Comparison of ENCODE assay signal across 17 mouse cellular contexts in the genomic region with DNA sequence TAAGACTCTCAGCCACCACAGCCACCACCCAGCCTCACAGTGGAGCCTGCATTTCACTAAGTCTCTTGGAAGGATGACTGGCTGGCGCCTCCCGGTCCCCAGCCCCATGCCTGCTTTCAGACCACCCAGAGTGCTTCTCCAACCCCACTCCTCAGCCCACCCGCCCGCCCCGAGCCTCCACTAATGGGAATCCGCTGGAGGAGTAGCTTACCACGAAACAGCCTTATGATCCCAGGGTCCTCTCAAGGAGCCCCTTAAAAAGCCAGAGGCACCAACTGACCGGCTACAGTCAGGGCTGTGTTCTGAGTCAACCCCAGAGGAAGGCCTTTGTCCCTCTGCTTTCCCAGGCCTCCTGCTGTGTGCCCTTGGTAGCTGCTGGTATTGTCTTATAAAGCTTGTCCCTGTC. TPM values are rescaled to one million over a fixed set of nuclear protein-coding genes. Genes with fewer than 3 reads are reported as not detected.
DNase-seq lines count a peak whose midpoint lies in the region; ATAC-seq lines count a peak whose summit lies in the region.
"Had no signal": no experiment of that assay in that cellular context is flagged by ENCODE, and none has a peak within 500 bp of the region (broad histone marks: within the 10 kb centered on the region; RNA-seq: fewer than 3 reads in every experiment).

No protein-coding gene starts in this region.

- peaks cover 41% of the 10 kb centered on the region for H3K4me1 ChIP-seq in hindbrain, embryonic 10.5 days (replicated peaks)
- no peaks in the 10 kb centered on the region; the same call in 1 of the 2 replicates for H3K4me1 ChIP-seq in hindbrain, embryonic 16.5 days (ENCODE audit: control insufficient read depth, insufficient read depth, low read depth, low read length)
- peaks cover 17% of the 10 kb centered on the region for H3K4me1 ChIP-seq in midbrain, embryonic 13.5 days (replicated peaks)
- 0 out of 2 replicates have a peak, but pooled peaks cover 3% of the 10 kb centered on the region for H3K4me1 ChIP-seq in midbrain, embryonic 14.5 days (ENCODE audit: control insufficient read depth, insufficient read depth, low read length)
- peaks cover 12% of the 10 kb centered on the region for H3K4me1 ChIP-seq in limb, embryonic 11.5 days (ENCODE audit: control insufficient read depth, insufficient read depth, low read length)
- peaks cover 9% of the 10 kb centered on the region; the same call in 1 of the 2 replicates for H3K4me1 ChIP-seq in stomach, embryonic 16.5 days (ENCODE audit: control insufficient read depth, insufficient read depth, low read length)
- H3K4me1 ChIP-seq in forebrain, embryonic 11.5 days (replicated peaks; ENCODE audit: control insufficient read depth, insufficient read depth, low read length) = peaks cover 2% of the 10 kb centered on the region; the same call in 1 of the 2 replicates

- peak overlapping the region; percentile 88 for H3K27ac ChIP-seq in hindbrain, embryonic 10.5 days
- H3K27ac ChIP-seq in hindbrain, embryonic 16.5 days (ENCODE audit: low read depth, low read length) = no peak overlapping the region
- no peak overlapping the region for H3K27ac ChIP-seq in midbrain, embryonic 13.5 days
- H3K27ac ChIP-seq in midbrain, embryonic 14.5 days (replicated peaks; ENCODE audit: low read depth, low read length) = no peak overlapping the region
- H3K27ac ChIP-seq in limb, embryonic 11.5 days (replicated peaks; ENCODE audit: low read depth, low read length) = 0 out of 2 replicates have a peak overlapping the region, but pooled peaks have one; percentile 30
- H3K27ac ChIP-seq in stomach, embryonic 16.5 days (ENCODE audit: low read length) = peak overlapping the region; percentile 17; the same call in 1 of the 2 replicates
- no peak overlapping the region for H3K27ac ChIP-seq in forebrain, embryonic 11.5 days (ENCODE audit: low read depth, low read length)
- H3K27ac ChIP-seq: heart, embryonic 15.5 days; hindbrain, embryonic 15.5 days had no signal

- peak; percentile 51 for DNase-seq in hindbrain, embryonic 10.5 days (ENCODE audit: low spot score)
- no peak for DNase-seq in midbrain, embryonic 14.5 days
- DNase-seq in limb, embryonic 11.5 days (ENCODE audit: low spot score) = no peak
- DNase-seq in cerebellum, adult 9-11 months = no peak
- no peak for DNase-seq in forebrain, embryonic 11.5 days (ENCODE audit: low spot score)
- DNase-seq: cerebellum, adult 9-10 months; kidney, postnatal 14 days; liver, postnatal 0 days; spleen, adult 18-20 months; thymus, adult 18-20 months had no signal

- no peak for ATAC-seq in hindbrain, embryonic 16.5 days
- 0 out of 2 replicates have a peak, but pooled peaks have one; percentile 73 for ATAC-seq in midbrain, embryonic 13.5 days
- ATAC-seq in midbrain, embryonic 14.5 days (ENCODE audit: low FRiP score, low TSS enrichment) = no peak
- ATAC-seq in limb, embryonic 11.5 days (ENCODE audit: insufficient number of reproducible peaks, low FRiP score, low TSS enrichment, low read depth) = no peak
- peak; percentile 19; the same call in 1 of the 2 replicates for ATAC-seq in stomach, embryonic 16.5 days (ENCODE audit: insufficient read depth, low FRiP score)
- no peak for ATAC-seq in forebrain, embryonic 11.5 days (replicated peaks; ENCODE audit: low FRiP score)
- ATAC-seq: liver, postnatal 0 days had no signal

- WGBS in hindbrain, embryonic 10.5 days = 12% methylated on average over 8 of the region's 8 CpGs
- 13% methylated on average over 8 of the region's 8 CpGs for WGBS in hindbrain, embryonic 16.5 days
- 19% methylated on average over 8 of the region's 8 CpGs for WGBS in midbrain, embryonic 13.5 days
- WGBS in midbrain, embryonic 14.5 days = 8% methylated on average over 8 of the region's 8 CpGs
- 11% methylated on average over 8 of the region's 8 CpGs for WGBS in limb, embryonic 11.5 days
- WGBS in stomach, embryonic 16.5 days = 22% methylated on average over 8 of the region's 8 CpGs
- 15% methylated on average over 8 of the region's 8 CpGs for WGBS in forebrain, embryonic 11.5 days

- H3K9me3 ChIP-seq in hindbrain, embryonic 10.5 days = no peaks in the 10 kb centered on the region
- H3K9me3 ChIP-seq in hindbrain, embryonic 16.5 days (ENCODE audit: control insufficient read depth, low read length) = no peaks in the 10 kb centered on the region
- no peaks in the 10 kb centered on the region for H3K9me3 ChIP-seq in midbrain, embryonic 13.5 days
- H3K9me3 ChIP-seq in midbrain, embryonic 14.5 days (ENCODE audit: control insufficient read depth, low read length) = no peaks in the 10 kb centered on the region
- no peaks in the 10 kb centered on the region for H3K9me3 ChIP-seq in limb, embryonic 11.5 days (ENCODE audit: control insufficient read depth, low read length)
- H3K9me3 ChIP-seq in stomach, embryonic 16.5 days (replicated peaks; ENCODE audit: control insufficient read depth, low read length) = no peaks in the 10 kb centered on the region
- H3K9me3 ChIP-seq in forebrain, embryonic 11.5 days (ENCODE audit: control insufficient read depth, low read length) = no peaks in the 10 kb centered on the region
- H3K9me3 ChIP-seq: heart, embryonic 15.5 days; hindbrain, embryonic 15.5 days had no signal

- no peak overlapping the region for H3K4me2 ChIP-seq in hindbrain, embryonic 16.5 days (ENCODE audit: low read length)
- no peak overlapping the region for H3K4me2 ChIP-seq in midbrain, embryonic 13.5 days (replicated peaks)
- H3K4me2 ChIP-seq in midbrain, embryonic 14.5 days (ENCODE audit: low read length) = no peak overlapping the region
- no peak overlapping the region for H3K4me2 ChIP-seq in limb, embryonic 11.5 days (ENCODE audit: low read depth, severe bottlenecking)
- no peak overlapping the region for H3K4me2 ChIP-seq in stomach, embryonic 16.5 days (ENCODE audit: low read depth, low read length)
- H3K4me2 ChIP-seq in forebrain, embryonic 11.5 days (ENCODE audit: low read depth, low read length, severe bottlenecking) = no peak overlapping the region
- H3K4me2 ChIP-seq: heart, embryonic 15.5 days; hindbrain, embryonic 15.5 days had no signal

- no peak overlapping the region for H3K9ac ChIP-seq in hindbrain, embryonic 16.5 days (ENCODE audit: low read depth, low read length)
- H3K9ac ChIP-seq in midbrain, embryonic 13.5 days (replicated peaks) = peak overlapping the region; percentile 20; the same call in 1 of the 2 replicates
- no peak overlapping the region for H3K9ac ChIP-seq in midbrain, embryonic 14.5 days (replicated peaks; ENCODE audit: low read length)
- no peak overlapping the region for H3K9ac ChIP-seq in limb, embryonic 11.5 days (ENCODE audit: low read length)
- H3K9ac ChIP-seq in stomach, embryonic 16.5 days (ENCODE audit: low read length) = no peak overlapping the region
- H3K9ac ChIP-seq in forebrain, embryonic 11.5 days (ENCODE audit: low read length) = no peak overlapping the region
- H3K9ac ChIP-seq: heart, embryonic 15.5 days; hindbrain, embryonic 15.5 days; liver, postnatal 0 days had no signal

- peak overlapping the region; percentile 30 for H3K4me3 ChIP-seq in hindbrain, embryonic 10.5 days
- no peak overlapping the region for H3K4me3 ChIP-seq in hindbrain, embryonic 16.5 days (ENCODE audit: low read length)
- H3K4me3 ChIP-seq in midbrain, embryonic 13.5 days (replicated peaks) = no peak overlapping the region
- no peak overlapping the region for H3K4me3 ChIP-seq in midbrain, embryonic 14.5 days (replicated peaks; ENCODE audit: low read depth, low read length)
- no peak overlapping the region for H3K4me3 ChIP-seq in limb, embryonic 11.5 days (ENCODE audit: low read depth, low read length)
- no peak overlapping the region for H3K4me3 ChIP-seq in stomach, embryonic 16.5 days (replicated peaks; ENCODE audit: low read length)
- H3K4me3 ChIP-seq in forebrain, embryonic 11.5 days (ENCODE audit: low read depth, low read length) = no peak overlapping the region
- H3K4me3 ChIP-seq: erythroblast, embryonic 14.5 days; heart, embryonic 15.5 days; hindbrain, embryonic 15.5 days had no signal

- H3K36me3 ChIP-seq in hindbrain, embryonic 10.5 days = peaks cover 9% of the 10 kb centered on the region; the same call in 1 of the 2 replicates
- H3K36me3 ChIP-seq in hindbrain, embryonic 16.5 days (ENCODE audit: control insufficient read depth, insufficient read depth, low read length) = no peaks in the 10 kb centered on the region
- H3K36me3 ChIP-seq in midbrain, embryonic 13.5 days = 0 out of 2 replicates have a peak, but pooled peaks cover 6% of the 10 kb centered on the region
- no peaks in the 10 kb centered on the region for H3K36me3 ChIP-seq in midbrain, embryonic 14.5 days (ENCODE audit: control insufficient read depth, insufficient read depth, low read length)
- no peaks in the 10 kb centered on the region for H3K36me3 ChIP-seq in limb, embryonic 11.5 days (ENCODE audit: control insufficient read depth, insufficient read depth, low read length)
- H3K36me3 ChIP-seq in stomach, embryonic 16.5 days (ENCODE audit: control insufficient read depth, insufficient read depth, low read length) = no peaks in the 10 kb centered on the region
- no peaks in the 10 kb centered on the region for H3K36me3 ChIP-seq in forebrain, embryonic 11.5 days (ENCODE audit: control insufficient read depth, insufficient read depth, low read length)
- H3K36me3 ChIP-seq: heart, embryonic 15.5 days; hindbrain, embryonic 15.5 days had no signal

- no peaks in the 10 kb centered on the region; the same call in 1 of the 2 replicates for H3K27me3 ChIP-seq in hindbrain, embryonic 10.5 days (ENCODE audit: insufficient read depth, poor library complexity, severe bottlenecking)
- H3K27me3 ChIP-seq in hindbrain, embryonic 16.5 days (replicated peaks; ENCODE audit: control insufficient read depth, insufficient read depth, low read length) = no peaks in the 10 kb centered on the region
- peaks cover 6% of the 10 kb centered on the region; the same call in 1 of the 2 replicates for H3K27me3 ChIP-seq in midbrain, embryonic 13.5 days
- H3K27me3 ChIP-seq in midbrain, embryonic 14.5 days (ENCODE audit: control insufficient read depth, insufficient read depth, low read length) = 0 out of 2 replicates have a peak, but pooled peaks cover 4% of the 10 kb centered on the region
- H3K27me3 ChIP-seq in limb, embryonic 11.5 days (ENCODE audit: control insufficient read depth, insufficient read depth, low read length) = no peaks in the 10 kb centered on the region
- no peaks in the 10 kb centered on the region for H3K27me3 ChIP-seq in stomach, embryonic 16.5 days (ENCODE audit: control insufficient read depth, insufficient read depth, low read length)
- H3K27me3 ChIP-seq in forebrain, embryonic 11.5 days (ENCODE audit: control insufficient read depth, insufficient read depth, low read length) = peaks cover 9% of the 10 kb centered on the region; the same call in 1 of the 2 replicates
- H3K27me3 ChIP-seq: hindbrain, embryonic 15.5 days had no signal

RNA-seq across cellular contexts. Expression of gene Fzd10, which starts 19.1 kb away (rescaled TPM):
- polyA plus RNA-seq in hindbrain, embryonic 10.5 days (2016; fragmentation: Nextera tagmentation; extraction: Ambion mirVana) = 16.0 and 22.3 TPM in 2 replicates
- 2.9 and 3.1 TPM in 2 replicates for polyA plus RNA-seq in hindbrain, embryonic 16.5 days (2015; fragmentation: Nextera tagmentation; extraction: Ambion mirVana)
- 10.9 and 14.6 TPM in 2 replicates for polyA plus RNA-seq in midbrain, embryonic 13.5 days (2015; fragmentation: Nextera tagmentation; extraction: Ambion mirVana)
- 10.1 and 11.6 TPM in 2 replicates for polyA plus RNA-seq in midbrain, embryonic 14.5 days (2014; fragmentation: Nextera tagmentation; extraction: Ambion mirVana)
- 7.9 and 8.5 TPM in 2 replicates for polyA plus RNA-seq in limb, embryonic 11.5 days (2014; fragmentation: Nextera tagmentation; extraction: Ambion mirVana)
- 1.4 and 1.5 TPM in 2 replicates for polyA plus RNA-seq in stomach, embryonic 16.5 days (2015; fragmentation: Nextera tagmentation; extraction: Ambion mirVana)
- 6.1 and 6.6 TPM in 2 replicates for polyA plus RNA-seq in forebrain, embryonic 11.5 days (2014; fragmentation: Nextera tagmentation; extraction: Ambion mirVana)
- polyA plus RNA-seq: C2C12; erythroblast, embryonic 14.5 days; liver, postnatal 0 days had no signal

Comparison
In these comparisons a context has a peak if more than half of its experiments do, and no peak if none do; other contexts are left out.
1. H3K27ac ChIP-seq: peak in hindbrain, embryonic 10.5 days (single experiment), limb, embryonic 11.5 days (single experiment) and stomach, embryonic 16.5 days (single experiment); none in hindbrain, embryonic 16.5 days (single experiment), midbrain, embryonic 13.5 days (single experiment), midbrain, embryonic 14.5 days (single experiment) and forebrain, embryonic 11.5 days (single experiment).
2. ATAC-seq: peak in midbrain, embryonic 13.5 days (single experiment) and stomach, embryonic 16.5 days (single experiment); none in hindbrain, embryonic 16.5 days (single experiment), midbrain, embryonic 14.5 days (single experiment), limb, embryonic 11.5 days (single experiment) and forebrain, embryonic 11.5 days (single experiment).